Mouse (Mus musculus): ENCODE data around the gene Rnase12.
"Not testable (repeated sequence)": the region's sequence is repeated elsewhere in the genome, so short reads cannot be mapped to it uniquely, and the experiment has no call there.

Rnase12 gene

DNA sequence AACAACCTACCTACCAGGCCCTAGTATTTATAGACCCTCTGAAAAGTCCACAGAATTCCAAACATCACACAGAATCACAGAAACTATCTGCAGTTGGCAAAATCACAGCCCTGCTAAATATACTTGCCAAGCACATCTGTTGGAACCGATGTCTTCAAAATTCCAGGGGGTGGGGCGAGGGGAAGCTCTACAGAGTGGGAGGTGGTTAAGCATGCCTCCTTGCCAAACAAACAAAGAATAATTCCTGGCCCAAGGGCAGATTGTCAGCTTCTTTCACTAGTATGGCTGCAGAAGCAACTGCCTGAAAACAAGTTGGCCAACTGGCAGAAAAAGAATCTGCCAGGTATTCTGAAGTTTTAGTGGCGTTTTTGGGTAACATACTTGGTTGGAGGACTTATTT is 40.2 kb downstream of the Rnase12 start:
- DNase-seq (ENCODE audit: low read depth) = no peak

- no peak for DNase-seq (ENCODE audit: low read depth)
Observed at GRCm38 (mm10) chr14:51015780-51016179, 41.7 kb downstream of the Rnase12 start.

DNA sequence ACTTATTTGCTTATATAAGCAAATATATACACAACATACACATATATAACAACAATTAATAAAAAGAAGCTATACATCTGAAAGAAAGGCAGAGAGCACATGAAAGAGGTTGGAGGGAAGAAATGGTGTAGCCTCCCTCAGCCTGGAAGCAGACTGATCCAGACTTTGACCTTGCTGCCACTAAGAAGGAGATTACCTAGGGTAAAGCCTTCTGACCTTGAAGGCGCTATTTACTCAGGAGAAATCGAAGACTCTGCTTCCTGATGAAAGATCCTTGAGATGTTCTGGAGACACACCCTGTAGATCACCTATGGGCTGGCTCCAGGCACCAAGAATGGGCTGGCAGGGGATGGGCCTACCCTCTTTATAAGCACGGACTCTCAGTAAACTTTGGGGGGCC is 42.7 kb downstream of the Rnase12 start:
- not testable (repeated sequence) for DNase-seq (ENCODE audit: low read depth)

- no peak for DNase-seq (ENCODE audit: low read depth)
Observed at GRCm38 (mm10) chr14:51009572-51009971, 47.9 kb downstream of the Rnase12 start.

DNA sequence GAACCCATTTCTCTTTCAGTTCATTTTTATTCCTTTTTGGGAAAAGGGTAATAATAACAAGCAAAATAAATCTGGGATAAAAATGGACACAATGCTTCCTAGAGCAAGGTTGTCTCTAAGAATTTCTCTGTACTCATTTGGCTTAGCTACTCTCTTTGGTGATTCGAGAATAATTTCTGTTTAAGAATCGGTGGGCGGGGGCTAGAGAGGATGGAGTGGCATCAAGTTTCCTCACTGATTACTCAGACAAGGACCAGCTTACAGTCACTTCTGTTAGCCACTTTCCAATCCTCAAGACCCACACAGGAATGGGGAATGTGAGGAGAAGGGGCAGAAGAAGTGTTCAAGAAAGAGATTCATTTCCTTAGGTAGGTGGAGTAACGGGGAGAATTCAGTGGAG is 48.7 kb downstream of the Rnase12 start:
- no peak for DNase-seq (ENCODE audit: low read depth)

GRCm38 (mm10) chr14:51007914-51008713 is 49.3 kb downstream of the Rnase12 start:
- no peak for DNase-seq (ENCODE audit: low read depth)

DNA sequence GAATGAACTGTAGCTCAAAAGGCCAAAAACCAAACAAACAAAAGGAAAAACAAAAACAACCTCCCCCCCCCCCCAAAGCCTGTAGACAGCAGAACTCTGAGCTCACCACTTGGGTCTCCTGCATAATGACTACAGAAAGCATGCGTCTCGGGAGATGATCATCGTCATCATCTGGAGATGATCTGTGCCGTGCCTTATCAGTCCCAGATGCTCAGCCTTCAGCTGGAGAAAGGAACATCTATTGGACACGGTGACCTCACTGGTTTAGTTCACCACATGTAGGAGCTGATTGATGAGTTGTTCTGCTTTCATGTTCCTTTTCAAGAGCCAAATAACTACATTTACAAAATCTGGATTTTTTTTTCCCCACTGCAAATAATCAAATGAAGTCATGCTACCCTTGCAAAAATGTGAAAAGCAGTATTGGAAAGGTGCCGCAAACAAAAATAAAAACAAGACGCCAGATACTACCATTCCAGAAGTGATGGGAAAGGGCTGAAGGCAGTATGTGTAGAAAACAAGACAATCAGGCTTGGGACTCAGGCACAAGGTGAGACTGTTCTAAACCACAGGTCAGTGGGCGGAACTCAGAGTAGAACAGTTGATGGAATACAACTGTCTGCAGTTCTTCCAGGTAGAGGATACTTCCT is 50.2 kb downstream of the Rnase12 start, which contains the start of gene Rnase10:
TSS of gene Rnase10 (plus strand) at position 600 of the 650 bp plus-strand sequence.
- no peak for DNase-seq (ENCODE audit: low read depth)
